Mouse (Mus musculus): Measurements from ENCODE around the gene Tap2.

DNA sequence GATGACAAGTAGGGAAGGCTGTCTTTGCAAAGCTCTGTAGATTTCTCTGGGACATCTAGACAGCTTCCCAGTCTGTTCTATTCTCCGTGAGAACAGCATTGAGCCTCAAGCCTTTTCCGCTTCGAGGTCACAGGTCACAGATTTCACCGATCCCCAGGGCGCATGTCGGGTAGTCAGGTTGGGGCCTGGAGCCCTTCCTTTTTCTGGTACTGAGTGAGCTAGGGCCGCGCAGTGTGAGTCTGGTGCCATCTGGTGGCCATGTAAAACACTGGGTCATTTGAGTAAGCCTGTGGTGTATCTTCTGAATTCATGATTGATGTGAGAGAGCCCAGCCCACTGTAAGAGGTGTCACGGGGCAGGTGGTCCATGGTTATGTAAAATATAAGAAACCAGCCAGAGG, 31.6 kb downstream of the Tap2 start:
- TF ChIP-seq CTCF (IDR thresholded peaks at IDR 0.05; ENCODE audit: low read depth, low read length) (peak; percentile 94), POLR2A (IDR thresholded peaks at IDR 0.05; ENCODE audit: extremely low read depth, insufficient read depth, low read length) (no peak)

Data from liver, adult 2 months (tissue).